Mouse (Mus musculus): ENCODE data around the gene Kalrn. TPM values are rescaled to one million over a fixed set of nuclear protein-coding genes. Genes with fewer than 3 reads are reported as not detected.
A peak's percentile ranks its signal among the peaks of the same experiment; 100 is the strongest.

Kalrn gene
- polyA plus RNA-seq, 1 experiment from 2014 or later, result 30.5 TPM

DNA sequence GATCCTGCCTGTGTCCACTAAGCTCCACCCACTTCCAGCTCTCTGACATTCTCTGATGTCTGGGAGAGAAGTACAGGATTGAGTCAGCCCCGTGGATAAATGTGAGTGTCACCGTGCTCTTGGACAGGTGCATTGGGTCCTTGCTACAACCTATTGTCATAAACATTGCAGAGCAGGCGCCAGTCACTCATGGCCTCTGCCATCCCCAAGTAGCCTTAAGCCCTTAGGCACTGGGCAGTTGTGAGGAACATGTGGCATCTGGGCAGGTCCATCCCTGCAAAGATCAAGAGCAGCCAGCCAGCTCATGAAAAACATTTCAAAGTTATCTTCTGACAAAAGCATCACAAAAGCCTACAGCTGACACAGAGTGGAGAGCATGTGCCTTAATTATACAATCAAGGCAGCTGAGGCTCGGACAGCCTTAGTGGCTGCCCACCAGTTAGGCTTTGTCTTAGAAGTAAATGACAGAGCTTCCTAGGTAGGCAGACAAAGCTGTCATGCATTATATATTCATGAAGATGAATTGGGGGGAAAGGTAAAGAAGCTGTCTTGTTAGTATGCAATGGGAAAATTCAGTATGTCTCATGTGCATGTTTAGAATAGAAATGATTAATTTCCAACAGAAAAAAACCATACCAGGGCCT, 319.2 kb downstream of the Kalrn start:
- no peaks in the 10 kb centered on the region for H3K27me3 ChIP-seq (ENCODE audit: control insufficient read depth, insufficient read depth, low read length)
- WGBS, result 58% methylated on average over 4 of the region's 4 CpGs

GRCm38 (mm10) chr16:34252670-34253069, 320.7 kb downstream of the Kalrn start:
- ATAC-seq (ENCODE audit: low FRiP score) (no peak), DNase-seq (ENCODE audit: low spot score) (no peak)
- no peaks in the 10 kb centered on the region for H3K27me3 ChIP-seq (ENCODE audit: control insufficient read depth, insufficient read depth, low read length)
- H3K4me2 ChIP-seq (replicated peaks), result no peak overlapping the region
- no peak overlapping the region for H3K4me3 ChIP-seq (replicated peaks; ENCODE audit: low read length)
- peaks cover 21% of the 10 kb centered on the region for H3K36me3 ChIP-seq (replicated peaks; ENCODE audit: control insufficient read depth, insufficient read depth)
- peaks cover 13% of the 10 kb centered on the region; the same call in 1 of the 2 replicates for H3K4me1 ChIP-seq (replicated peaks; ENCODE audit: control insufficient read depth, insufficient read depth, low read length)
- no peak overlapping the region for H3K9ac ChIP-seq
- WGBS, result 92% methylated on average over 3 of the region's 3 CpGs
- no peaks in the 10 kb centered on the region for H3K9me3 ChIP-seq (ENCODE audit: control insufficient read depth, low read length)
- H3K27ac ChIP-seq, result no peak overlapping the region

More for the DNA sequence above, 319.2 kb downstream of the Kalrn start:
- ATAC-seq (ENCODE audit: low FRiP score), result peak; percentile 51
- no peaks in the 10 kb centered on the region for H3K9me3 ChIP-seq (ENCODE audit: control insufficient read depth, low read length)
- H3K4me2 ChIP-seq (replicated peaks), result no peak overlapping the region
- DNase-seq (ENCODE audit: low spot score), result no peak
- no peak overlapping the region for H3K4me3 ChIP-seq (replicated peaks; ENCODE audit: low read length)
- H3K4me1 ChIP-seq (replicated peaks; ENCODE audit: control insufficient read depth, insufficient read depth, low read length), result peaks cover 13% of the 10 kb centered on the region; the same call in 1 of the 2 replicates
- peak overlapping the region; percentile 43 for H3K27ac ChIP-seq
- peaks cover 18% of the 10 kb centered on the region for H3K36me3 ChIP-seq (replicated peaks; ENCODE audit: control insufficient read depth, insufficient read depth)
- H3K9ac ChIP-seq, result no peak overlapping the region

DNA sequence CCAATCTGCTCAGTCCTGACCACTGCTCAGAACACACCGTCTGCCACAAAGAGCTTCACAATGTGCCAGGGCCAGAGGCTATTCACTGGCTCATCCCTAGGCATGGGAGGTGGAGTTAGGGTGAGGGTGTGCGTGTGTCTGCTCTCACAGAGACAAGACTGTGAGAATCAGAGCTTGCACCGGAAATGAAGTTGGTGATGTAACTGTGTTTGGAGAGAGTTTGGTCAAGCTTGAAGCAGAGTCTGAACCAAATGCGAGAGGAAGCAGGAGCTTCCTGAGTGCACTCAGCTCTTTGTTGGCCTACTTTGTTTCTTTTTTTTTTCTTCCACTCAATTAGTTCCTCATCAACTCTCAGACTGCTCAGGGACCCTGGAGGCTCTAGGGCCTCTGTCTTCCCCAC, 325.1 kb downstream of the Kalrn start:
- Histone ChIP-seq H3K27me3 (ENCODE audit: control insufficient read depth, insufficient read depth, low read length) (no peaks in the 10 kb centered on the region), H3K27ac (no peak overlapping the region), H3K9me3 (ENCODE audit: control insufficient read depth, low read length) (no peaks in the 10 kb centered on the region), H3K4me2 (replicated peaks) (no peak overlapping the region), H3K9ac (no peak overlapping the region), H3K36me3 (replicated peaks; ENCODE audit: control insufficient read depth, insufficient read depth) (peaks cover 22% of the 10 kb centered on the region), H3K4me1 (replicated peaks; ENCODE audit: control insufficient read depth, insufficient read depth, low read length) (no peaks in the 10 kb centered on the region), H3K4me3 (replicated peaks; ENCODE audit: low read length) (no peak overlapping the region)
- ATAC-seq (ENCODE audit: low FRiP score) (no peak), DNase-seq (ENCODE audit: low spot score) (no peak)
- 38% methylated on average over 4 of the region's 4 CpGs for WGBS

- H3K4me3 ChIP-seq (replicated peaks; ENCODE audit: low read length), result no peak overlapping the region
- no peak overlapping the region for H3K9ac ChIP-seq
- DNase-seq (ENCODE audit: low spot score) (no peak), ATAC-seq (ENCODE audit: low FRiP score) (no peak)
- no peak overlapping the region for H3K27ac ChIP-seq
- H3K27me3 ChIP-seq (ENCODE audit: control insufficient read depth, insufficient read depth, low read length), result no peaks in the 10 kb centered on the region
- 95% methylated on average over 16 of the region's 16 CpGs for WGBS
- H3K4me2 ChIP-seq (replicated peaks), result no peak overlapping the region
- no peaks in the 10 kb centered on the region for H3K4me1 ChIP-seq (replicated peaks; ENCODE audit: control insufficient read depth, insufficient read depth, low read length)
- no peaks in the 10 kb centered on the region for H3K9me3 ChIP-seq (ENCODE audit: control insufficient read depth, low read length)
- H3K36me3 ChIP-seq (replicated peaks; ENCODE audit: control insufficient read depth, insufficient read depth), result peaks cover 20% of the 10 kb centered on the region; the same call in 1 of the 2 replicates
These were observed 331.2 kb downstream of the Kalrn start for GRCm38 (mm10) chr16:34241936-34242729.

DNA sequence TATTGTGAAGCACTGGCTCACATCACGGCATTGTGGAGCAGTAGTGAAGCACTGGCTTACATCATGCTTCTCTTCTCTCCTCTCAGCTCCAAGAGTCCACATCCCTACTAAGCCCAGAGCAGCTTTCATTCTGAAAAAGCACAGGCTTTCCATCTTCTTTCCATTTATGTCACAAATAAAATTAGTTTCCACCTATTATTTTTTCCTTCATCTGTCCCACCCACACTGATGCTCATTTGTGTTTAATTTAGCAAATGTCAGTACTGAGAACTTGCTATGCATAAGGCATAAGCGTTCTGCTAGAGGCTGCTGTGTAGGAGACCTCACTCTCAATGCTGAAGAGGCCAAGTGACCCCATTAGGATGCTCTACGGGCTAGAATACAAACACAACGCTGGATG, 333.7 kb downstream of the Kalrn start:
- H3K36me3 ChIP-seq (replicated peaks; ENCODE audit: control insufficient read depth, insufficient read depth), result peaks cover 25% of the 10 kb centered on the region
- H3K4me3 ChIP-seq (replicated peaks; ENCODE audit: low read length), result no peak overlapping the region
- H3K27me3 ChIP-seq (ENCODE audit: control insufficient read depth, insufficient read depth, low read length), result no peaks in the 10 kb centered on the region
- H3K27ac ChIP-seq, result no peak overlapping the region
- H3K4me2 ChIP-seq (replicated peaks), result no peak overlapping the region
- no peak for DNase-seq (ENCODE audit: low spot score)
- ATAC-seq (ENCODE audit: low FRiP score), result no peak
- 75% methylated on average over 4 of the region's 4 CpGs for WGBS
- H3K9me3 ChIP-seq (ENCODE audit: control insufficient read depth, low read length), result no peaks in the 10 kb centered on the region
- no peak overlapping the region for H3K9ac ChIP-seq
- H3K4me1 ChIP-seq (replicated peaks; ENCODE audit: control insufficient read depth, insufficient read depth, low read length), result no peaks in the 10 kb centered on the region

DNA sequence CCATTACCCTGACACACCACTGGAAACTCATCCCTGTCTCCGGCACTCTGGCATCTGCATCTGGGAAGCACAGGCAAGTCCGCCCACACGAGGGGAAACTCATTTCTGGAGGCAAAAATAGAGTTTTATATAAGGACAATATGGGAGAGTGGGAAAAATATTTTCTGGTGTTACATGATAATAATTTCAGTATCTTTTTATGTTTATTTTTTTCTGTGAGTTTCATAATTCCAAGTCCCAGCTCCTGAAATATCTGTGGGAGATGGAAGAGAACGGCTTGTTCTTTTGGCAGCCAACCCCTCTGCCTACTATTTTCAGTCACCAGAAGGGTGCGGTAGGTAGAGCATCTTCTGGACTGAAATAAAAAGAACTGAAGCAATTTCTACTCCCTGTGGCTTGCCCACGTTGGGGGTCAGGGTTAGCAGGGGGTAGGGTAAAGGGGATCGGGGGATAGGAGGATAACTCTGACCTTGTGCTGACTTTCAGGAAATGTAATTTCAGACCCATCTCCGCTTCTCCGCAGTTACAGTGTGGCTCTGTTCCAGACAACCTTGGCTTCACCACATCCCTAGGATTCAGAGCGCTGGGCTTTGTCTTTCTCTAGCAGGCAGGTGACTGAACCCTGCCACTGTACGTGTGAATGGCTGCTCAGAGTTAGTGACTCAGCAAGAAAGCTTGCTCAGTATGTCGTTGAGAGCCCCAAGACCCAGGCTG, 336.3 kb downstream of the Kalrn start:
- Histone ChIP-seq H3K27ac (no peak overlapping the region), H3K9me3 (ENCODE audit: control insufficient read depth, low read length) (no peaks in the 10 kb centered on the region), H3K36me3 (replicated peaks; ENCODE audit: control insufficient read depth, insufficient read depth) (peaks cover 34% of the 10 kb centered on the region), H3K27me3 (ENCODE audit: control insufficient read depth, insufficient read depth, low read length) (no peaks in the 10 kb centered on the region), H3K4me3 (replicated peaks; ENCODE audit: low read length) (no peak overlapping the region), H3K9ac (no peak overlapping the region), H3K4me2 (replicated peaks) (no peak overlapping the region), H3K4me1 (replicated peaks; ENCODE audit: control insufficient read depth, insufficient read depth, low read length) (no peaks in the 10 kb centered on the region)
- DNase-seq (ENCODE audit: low spot score) (no peak), ATAC-seq (ENCODE audit: low FRiP score) (no peak)
- WGBS, result 79% methylated on average over 12 of the region's 12 CpGs

- no peak overlapping the region for H3K27ac ChIP-seq
- no peak for DNase-seq (ENCODE audit: low spot score)
- no peaks in the 10 kb centered on the region for H3K27me3 ChIP-seq (ENCODE audit: control insufficient read depth, insufficient read depth, low read length)
- H3K9ac ChIP-seq, result no peak overlapping the region
- no peak overlapping the region for H3K4me3 ChIP-seq (replicated peaks; ENCODE audit: low read length)
- H3K9me3 ChIP-seq (ENCODE audit: control insufficient read depth, low read length), result no peaks in the 10 kb centered on the region
- 72% methylated on average over 11 of the region's 11 CpGs for WGBS
- H3K36me3 ChIP-seq (replicated peaks; ENCODE audit: control insufficient read depth, insufficient read depth), result peaks cover 29% of the 10 kb centered on the region
- no peak for ATAC-seq (ENCODE audit: low FRiP score)
- no peak overlapping the region for H3K4me2 ChIP-seq (replicated peaks)
- H3K4me1 ChIP-seq (replicated peaks; ENCODE audit: control insufficient read depth, insufficient read depth, low read length), result no peaks in the 10 kb centered on the region
These were observed 338.2 kb downstream of the Kalrn start for GRCm38 (mm10) chr16:34235086-34235485.

GRCm38 (mm10) chr16:34231952-34232351, 341.4 kb downstream of the Kalrn start:
- H3K9ac ChIP-seq, result no peak overlapping the region
- no peaks in the 10 kb centered on the region; the same call in 1 of the 2 replicates for H3K4me1 ChIP-seq (replicated peaks; ENCODE audit: control insufficient read depth, insufficient read depth, low read length)
- H3K27ac ChIP-seq, result peak overlapping the region; percentile 47
- WGBS, result 51% methylated on average over 5 of the region's 5 CpGs
- H3K27me3 ChIP-seq (ENCODE audit: control insufficient read depth, insufficient read depth, low read length), result no peaks in the 10 kb centered on the region
- ATAC-seq (ENCODE audit: low FRiP score) (no peak), DNase-seq (ENCODE audit: low spot score) (no peak)
- no peak overlapping the region for H3K4me3 ChIP-seq (replicated peaks; ENCODE audit: low read length)
- H3K4me2 ChIP-seq (replicated peaks), result no peak overlapping the region
- no peaks in the 10 kb centered on the region for H3K9me3 ChIP-seq (ENCODE audit: control insufficient read depth, low read length)
- H3K36me3 ChIP-seq (replicated peaks; ENCODE audit: control insufficient read depth, insufficient read depth), result peaks cover 27% of the 10 kb centered on the region

- no peak overlapping the region for H3K27ac ChIP-seq
- no peaks in the 10 kb centered on the region for H3K27me3 ChIP-seq (ENCODE audit: control insufficient read depth, insufficient read depth, low read length)
- no peak overlapping the region for H3K4me3 ChIP-seq (replicated peaks; ENCODE audit: low read length)
- no peak overlapping the region for H3K9ac ChIP-seq
- H3K4me1 ChIP-seq (replicated peaks; ENCODE audit: control insufficient read depth, insufficient read depth, low read length), result no peaks in the 10 kb centered on the region; the same call in 1 of the 2 replicates
- WGBS, result 61% methylated on average over 2 of the region's 2 CpGs
- no peaks in the 10 kb centered on the region for H3K9me3 ChIP-seq (ENCODE audit: control insufficient read depth, low read length)
- DNase-seq (ENCODE audit: low spot score), result no peak
- H3K4me2 ChIP-seq (replicated peaks), result no peak overlapping the region
- H3K36me3 ChIP-seq (replicated peaks; ENCODE audit: control insufficient read depth, insufficient read depth), result peaks cover 34% of the 10 kb centered on the region
- ATAC-seq (ENCODE audit: low FRiP score), result no peak
These were observed 342.2 kb downstream of the Kalrn start for GRCm38 (mm10) chr16:34231146-34231545.

All from hindbrain, embryonic 14.5 days (tissue).